Mouse (Mus musculus): ENCODE results near the gene Fcer1g.

GRCm38 (mm10) chr1:171193093-171193840 lies 40.9 kb downstream of the Fcer1g start:
- TF ChIP-seq CTCF (IDR thresholded peaks at IDR 0.05; ENCODE audit: insufficient read depth, low read length) (no peak), POLR2A (IDR thresholded peaks at IDR 0.05; ENCODE audit: borderline replicate concordance, extremely low read depth, low read depth, low read length) (no peak)
